Mouse (Mus musculus) splenic B cell, adult 2 months (primary cell): ENCODE data around the gene Ctcf.

Experiments
- DNase-seq: peaks from one replicate; pipeline ENCODE4 v3.0.0-alpha.2; 2011; ENCODE audit warnings: low read depth, low spot score
- H3K27me3 ChIP-seq: 2 replicates; pipeline ENCODE4 v1.6.1; 2012; ENCODE audit warnings: mild to moderate bottlenecking, low read length, moderate library complexity, mixed read lengths; ENCODE audit not compliant: control insufficient read depth, poor library complexity, insufficient read depth, severe bottlenecking
- H3K36me3 ChIP-seq: 2 replicates; pipeline ENCODE4 v1.6.1; 2012; ENCODE audit warnings: mild to moderate bottlenecking, low read length, moderate library complexity, mixed read lengths; ENCODE audit not compliant: control insufficient read depth, poor library complexity, insufficient read depth, severe bottlenecking

Ctcf gene

GRCm38 (mm10) chr8:105661167-105661566 is 24.8 kb downstream of the Ctcf start:
- DNase-seq: peak; percentile 71
- Histone ChIP-seq H3K27me3 (no peaks in the 10 kb centered on the region), H3K36me3 (peaks cover 12% of the 10 kb centered on the region)

GRCm38 (mm10) chr8:105677891-105678290 is 41.5 kb downstream of the Ctcf start:
- Histone ChIP-seq H3K27me3 (no peaks in the 10 kb centered on the region), H3K36me3 (peaks cover 22% of the 10 kb centered on the region)
- DNase-seq: no peak

- H3K27me3 ChIP-seq: no peaks in the 10 kb centered on the region
- no peak for DNase-seq
- H3K36me3 ChIP-seq: peaks cover 18% of the 10 kb centered on the region
These were observed 49.0 kb downstream of the Ctcf start for GRCm38 (mm10) chr8:105685325-105685724.

- H3K27me3 ChIP-seq: no peaks in the 10 kb centered on the region
- peaks cover 15% of the 10 kb centered on the region for H3K36me3 ChIP-seq
- peak; percentile 85 for DNase-seq
These were observed 49.5 kb downstream of the Ctcf start, which contains the start of gene Carmil2 for GRCm38 (mm10) chr8:105685796-105686308. TSS of gene Carmil2 (plus strand) at chr8:105686274.

GRCm38 (mm10) chr8:105686551-105686950 is 50.2 kb downstream of the Ctcf start:
- no peak for DNase-seq
- peaks cover 17% of the 10 kb centered on the region for H3K36me3 ChIP-seq
- H3K27me3 ChIP-seq: no peaks in the 10 kb centered on the region

- Histone ChIP-seq H3K36me3 (peaks cover 14% of the 10 kb centered on the region), H3K27me3 (no peaks in the 10 kb centered on the region; the same call in 1 of the 2 replicates)
- no peak for DNase-seq
These were observed 51.1 kb downstream of the Ctcf start for GRCm38 (mm10) chr8:105687512-105687911.

- no peaks in the 10 kb centered on the region; the same call in 1 of the 2 replicates for H3K27me3 ChIP-seq
- H3K36me3 ChIP-seq: peaks cover 16% of the 10 kb centered on the region
- DNase-seq: no peak
These were observed 51.9 kb downstream of the Ctcf start for GRCm38 (mm10) chr8:105688242-105688752.

GRCm38 (mm10) chr8:105689256-105689982 is 53.1 kb downstream of the Ctcf start:
- DNase-seq: no peak
- Histone ChIP-seq H3K27me3 (no peaks in the 10 kb centered on the region; the same call in 1 of the 2 replicates), H3K36me3 (peaks cover 22% of the 10 kb centered on the region)

- H3K36me3 ChIP-seq: peaks cover 23% of the 10 kb centered on the region
- DNase-seq: no peak
- H3K27me3 ChIP-seq: no peaks in the 10 kb centered on the region; the same call in 1 of the 2 replicates
These were observed 53.6 kb downstream of the Ctcf start for GRCm38 (mm10) chr8:105689983-105690360.

- no peak for DNase-seq
- Histone ChIP-seq H3K36me3 (peaks cover 25% of the 10 kb centered on the region), H3K27me3 (no peaks in the 10 kb centered on the region; the same call in 1 of the 2 replicates)
These were observed 54.6 kb downstream of the Ctcf start for GRCm38 (mm10) chr8:105690978-105691377.

GRCm38 (mm10) chr8:105692449-105693182 is 56.2 kb downstream of the Ctcf start:
- Histone ChIP-seq H3K36me3 (peaks cover 31% of the 10 kb centered on the region), H3K27me3 (no peaks in the 10 kb centered on the region; the same call in 1 of the 2 replicates)
- no peak for DNase-seq

GRCm38 (mm10) chr8:105693648-105694047 is 57.3 kb downstream of the Ctcf start:
- H3K27me3 ChIP-seq: no peaks in the 10 kb centered on the region; the same call in 1 of the 2 replicates
- H3K36me3 ChIP-seq: peaks cover 35% of the 10 kb centered on the region
- DNase-seq: no peak

GRCm38 (mm10) chr8:105694051-105694799 is 57.9 kb downstream of the Ctcf start:
- Histone ChIP-seq H3K36me3 (peaks cover 34% of the 10 kb centered on the region), H3K27me3 (no peaks in the 10 kb centered on the region; the same call in 1 of the 2 replicates)
- no peak for DNase-seq

GRCm38 (mm10) chr8:105695080-105695780 is 58.9 kb downstream of the Ctcf start:
- no peak for DNase-seq
- Histone ChIP-seq H3K36me3 (peaks cover 28% of the 10 kb centered on the region), H3K27me3 (no peaks in the 10 kb centered on the region; the same call in 1 of the 2 replicates)
